Mouse (Mus musculus): ENCODE measurements around the gene Ccdc186. TPM values are rescaled to one million over a fixed set of nuclear protein-coding genes. Genes with fewer than 3 reads are reported as not detected.

The Ccdc186 gene
- polyA plus RNA-seq, 1 experiment: 4.7 TPM

GRCm38 (mm10) chr19:56769024-56769423 is 53.0 kb downstream of the Ccdc186 start:
- no peak for TF ChIP-seq CTCF (conservative IDR thresholded peaks at IDR 0.05; ENCODE audit: insufficient read depth, insufficient read length, low read depth, low read length)
- TF ChIP-seq POLR2A (IDR thresholded peaks at IDR 0.05; ENCODE audit: low read depth, low read length): no peak
- Histone ChIP-seq H3K36me3 (ENCODE audit: control insufficient read depth, insufficient read depth, low read length) (no peaks in the 10 kb centered on the region), H3K27ac (ENCODE audit: insufficient read depth, low read depth, low read length) (no peak overlapping the region), H3K4me3 (ENCODE audit: insufficient read depth, low read depth, low read length) (no peak overlapping the region), H3K27me3 (replicated peaks; ENCODE audit: control insufficient read depth, insufficient read depth, low read length) (no peaks in the 10 kb centered on the region), H3K4me1 (ENCODE audit: control insufficient read depth, insufficient read depth, low read length) (no peaks in the 10 kb centered on the region)
- WGBS: 78% methylated on average over 9 of the region's 9 CpGs
- DNase-seq: no peak

GRCm38 (mm10) chr19:56762686-56763085 is 59.3 kb downstream of the Ccdc186 start:
- no peaks in the 10 kb centered on the region for H3K36me3 ChIP-seq (ENCODE audit: control insufficient read depth, insufficient read depth, low read length)
- no peaks in the 10 kb centered on the region for H3K27me3 ChIP-seq (replicated peaks; ENCODE audit: control insufficient read depth, insufficient read depth, low read length)
- no peak overlapping the region for H3K27ac ChIP-seq (ENCODE audit: insufficient read depth, low read depth, low read length)
- H3K4me3 ChIP-seq (ENCODE audit: insufficient read depth, low read depth, low read length): no peak overlapping the region
- TF ChIP-seq CTCF (conservative IDR thresholded peaks at IDR 0.05; ENCODE audit: insufficient read depth, insufficient read length, low read depth, low read length) (no peak), POLR2A (IDR thresholded peaks at IDR 0.05; ENCODE audit: low read depth, low read length) (no peak)
- no peaks in the 10 kb centered on the region for H3K4me1 ChIP-seq (ENCODE audit: control insufficient read depth, insufficient read depth, low read length)
- WGBS: 98% methylated on average over 4 of the region's 4 CpGs
- DNase-seq: no peak

- Histone ChIP-seq H3K4me1 (ENCODE audit: control insufficient read depth, insufficient read depth, low read length) (no peaks in the 10 kb centered on the region), H3K27me3 (replicated peaks; ENCODE audit: control insufficient read depth, insufficient read depth, low read length) (no peaks in the 10 kb centered on the region), H3K4me3 (ENCODE audit: insufficient read depth, low read depth, low read length) (no peak overlapping the region), H3K36me3 (ENCODE audit: control insufficient read depth, insufficient read depth, low read length) (no peaks in the 10 kb centered on the region), H3K27ac (ENCODE audit: insufficient read depth, low read depth, low read length) (no peak overlapping the region)
- TF ChIP-seq CTCF (conservative IDR thresholded peaks at IDR 0.05; ENCODE audit: insufficient read depth, insufficient read length, low read depth, low read length): no peak
- TF ChIP-seq POLR2A (IDR thresholded peaks at IDR 0.05; ENCODE audit: low read depth, low read length): no peak
- no peak for DNase-seq
- 81% methylated on average over 2 of the region's 2 CpGs for WGBS
Observed at GRCm38 (mm10) chr19:56761727-56762126, 60.3 kb downstream of the Ccdc186 start.

GRCm38 (mm10) chr19:56761096-56761495 is 60.9 kb downstream of the Ccdc186 start:
- 89% methylated on average over 5 of the region's 5 CpGs for WGBS
- no peaks in the 10 kb centered on the region for H3K4me1 ChIP-seq (ENCODE audit: control insufficient read depth, insufficient read depth, low read length)
- no peak overlapping the region for H3K27ac ChIP-seq (ENCODE audit: insufficient read depth, low read depth, low read length)
- TF ChIP-seq POLR2A (IDR thresholded peaks at IDR 0.05; ENCODE audit: low read depth, low read length): no peak
- TF ChIP-seq CTCF (conservative IDR thresholded peaks at IDR 0.05; ENCODE audit: insufficient read depth, insufficient read length, low read depth, low read length): no peak
- H3K36me3 ChIP-seq (ENCODE audit: control insufficient read depth, insufficient read depth, low read length): no peaks in the 10 kb centered on the region
- H3K4me3 ChIP-seq (ENCODE audit: insufficient read depth, low read depth, low read length): no peak overlapping the region
- no peaks in the 10 kb centered on the region for H3K27me3 ChIP-seq (replicated peaks; ENCODE audit: control insufficient read depth, insufficient read depth, low read length)
- DNase-seq: no peak

DNA sequence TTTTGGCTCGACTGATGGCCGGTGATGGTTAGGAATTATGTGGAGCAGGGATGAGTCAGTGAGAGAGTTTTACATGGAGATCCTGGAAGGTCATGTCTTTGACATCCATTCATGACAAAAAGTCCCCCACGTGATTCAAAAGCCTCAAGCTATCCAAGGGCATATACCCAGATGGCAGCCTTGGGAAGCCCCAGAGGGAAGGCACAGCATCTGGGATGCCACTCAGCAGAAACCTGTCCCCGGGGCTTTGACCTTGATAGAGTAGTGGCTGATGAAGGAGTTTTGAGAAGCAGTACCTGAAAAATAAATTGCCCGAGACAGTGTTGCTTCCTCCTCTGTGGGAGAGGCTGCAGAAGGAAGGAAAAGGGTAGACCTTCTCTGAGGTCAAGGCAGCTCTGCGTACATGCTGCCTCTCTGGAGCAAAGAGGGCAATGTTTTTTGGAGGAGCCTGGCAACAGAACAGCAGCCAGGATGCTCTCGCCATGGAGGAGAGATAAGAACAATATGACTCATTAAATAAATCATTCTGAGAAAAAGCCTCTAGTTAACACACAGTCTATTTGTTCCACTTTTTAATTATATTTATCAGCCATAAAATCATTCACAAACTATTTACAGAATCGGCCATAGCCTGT is 61.6 kb downstream of the Ccdc186 start:
- no peak for DNase-seq
- WGBS: 68% methylated on average over 8 of the region's 8 CpGs

DNA sequence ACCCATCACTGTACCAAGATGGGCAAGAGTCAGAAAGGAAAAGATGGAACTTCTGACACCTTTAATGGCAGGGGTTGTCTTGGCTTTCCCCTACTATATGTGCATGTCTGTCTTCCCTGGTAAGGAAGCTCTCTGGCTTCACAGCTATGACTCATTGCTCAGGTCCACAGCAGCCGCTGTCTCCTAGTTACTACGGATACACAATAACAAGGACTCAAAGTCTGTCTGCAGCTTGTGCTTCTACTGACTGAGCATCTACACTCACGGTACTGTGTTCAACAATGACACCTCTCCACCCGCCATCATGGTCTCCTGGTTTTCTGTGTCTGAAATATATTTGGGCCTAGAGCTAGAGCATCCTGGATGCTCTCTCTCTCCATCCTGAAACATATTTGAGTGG is 62.2 kb downstream of the Ccdc186 start:
- 89% methylated on average over 4 of the region's 4 CpGs for WGBS
- Histone ChIP-seq H3K4me1 (ENCODE audit: control insufficient read depth, insufficient read depth, low read length) (no peaks in the 10 kb centered on the region), H3K4me3 (ENCODE audit: insufficient read depth, low read depth, low read length) (no peak overlapping the region), H3K27me3 (replicated peaks; ENCODE audit: control insufficient read depth, insufficient read depth, low read length) (no peaks in the 10 kb centered on the region), H3K36me3 (ENCODE audit: control insufficient read depth, insufficient read depth, low read length) (no peaks in the 10 kb centered on the region), H3K27ac (ENCODE audit: insufficient read depth, low read depth, low read length) (no peak overlapping the region)
- no peak for DNase-seq
- TF ChIP-seq POLR2A (IDR thresholded peaks at IDR 0.05; ENCODE audit: low read depth, low read length) (no peak), CTCF (conservative IDR thresholded peaks at IDR 0.05; ENCODE audit: insufficient read depth, insufficient read length, low read depth, low read length) (no peak)

More for the DNA sequence above, 61.6 kb downstream of the Ccdc186 start:
- no peaks in the 10 kb centered on the region for H3K27me3 ChIP-seq (replicated peaks; ENCODE audit: control insufficient read depth, insufficient read depth, low read length)
- no peaks in the 10 kb centered on the region for H3K4me1 ChIP-seq (ENCODE audit: control insufficient read depth, insufficient read depth, low read length)
- H3K27ac ChIP-seq (ENCODE audit: insufficient read depth, low read depth, low read length): no peak overlapping the region
- H3K36me3 ChIP-seq (ENCODE audit: control insufficient read depth, insufficient read depth, low read length): no peaks in the 10 kb centered on the region
- H3K4me3 ChIP-seq (ENCODE audit: insufficient read depth, low read depth, low read length): no peak overlapping the region
- TF ChIP-seq CTCF (conservative IDR thresholded peaks at IDR 0.05; ENCODE audit: insufficient read depth, insufficient read length, low read depth, low read length) (no peak), POLR2A (IDR thresholded peaks at IDR 0.05; ENCODE audit: low read depth, low read length) (no peak)

DNA sequence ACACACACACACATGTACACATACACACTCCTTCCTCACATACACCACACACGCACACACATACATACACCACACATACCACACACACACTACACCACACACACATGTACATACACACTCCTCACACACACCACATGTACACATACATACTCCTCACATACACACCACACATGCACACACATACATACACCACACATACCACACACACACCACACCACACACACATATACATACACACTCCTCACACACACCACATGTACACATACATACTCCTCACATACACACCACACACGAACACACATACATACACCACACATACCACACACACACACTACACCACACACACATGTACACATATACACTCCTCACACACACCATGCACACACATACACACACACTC is 63.7 kb downstream of the Ccdc186 start:
- TF ChIP-seq POLR2A (IDR thresholded peaks at IDR 0.05; ENCODE audit: low read depth, low read length) (no peak), CTCF (conservative IDR thresholded peaks at IDR 0.05; ENCODE audit: insufficient read depth, insufficient read length, low read depth, low read length) (no peak)
- Histone ChIP-seq H3K4me3 (ENCODE audit: insufficient read depth, low read depth, low read length) (no peak overlapping the region), H3K4me1 (ENCODE audit: control insufficient read depth, insufficient read depth, low read length) (no peaks in the 10 kb centered on the region), H3K27me3 (replicated peaks; ENCODE audit: control insufficient read depth, insufficient read depth, low read length) (no peaks in the 10 kb centered on the region), H3K36me3 (ENCODE audit: control insufficient read depth, insufficient read depth, low read length) (no peaks in the 10 kb centered on the region), H3K27ac (ENCODE audit: insufficient read depth, low read depth, low read length) (no peak overlapping the region)
- WGBS: 98% methylated on average over 2 of the region's 2 CpGs
- no peak for DNase-seq

Data from kidney, adult 2 months (tissue).